Mouse (Mus musculus): Measurements from ENCODE around the gene Myg1. TPM values are rescaled to one million over a fixed set of nuclear protein-coding genes. Genes with fewer than 3 reads are reported as not detected.

Myg1 gene
- polyA plus RNA-seq, 1 experiment from 2014 or later, result 59.9 TPM

- peaks cover 18% of the 10 kb centered on the region for H3K36me3 ChIP-seq (ENCODE audit: control insufficient read depth, insufficient read depth, low read length)
- peak; percentile 75 for ATAC-seq (ENCODE audit: insufficient number of reproducible peaks, insufficient read depth, low FRiP score, low read depth)
- WGBS, result under 1% methylated on average over 56 of the region's 56 CpGs
- H3K4me2 ChIP-seq (ENCODE audit: low read length), result peak within 1 kb of the TSS; percentile 77
- peak within 1 kb of the TSS; percentile 55 to 93 for H3K4me3 ChIP-seq (ENCODE audit: control insufficient read depth in 1 of 2, insufficient read depth in 1 of 2, low read depth in 1 of 2, low read length in 2 of 2)
- H3K27ac ChIP-seq (replicated peaks in 1 of 2; ENCODE audit: control insufficient read depth in 1 of 2, insufficient read depth in 1 of 2, low read depth in 2 of 2, low read length in 2 of 2), result peak within 1 kb of the TSS; percentile 77 to 83
- peaks cover 6 to 14% of the 10 kb centered on the region in 2 experiments for H3K4me1 ChIP-seq (ENCODE audit: control insufficient read depth in 2 of 2, insufficient read depth in 2 of 2, low read length in 2 of 2)
- H3K27me3 ChIP-seq (ENCODE audit: control insufficient read depth, insufficient read depth, low read length), result no peaks in the 10 kb centered on the region; the same call in 1 of the 2 replicates
- no peaks in the 10 kb centered on the region for H3K9me3 ChIP-seq (ENCODE audit: control insufficient read depth, low read length)
- H3K9ac ChIP-seq (ENCODE audit: low read length), result peak within 1 kb of the TSS; percentile 73
These were observed 18.8 kb downstream of the Myg1 start, which contains the start of gene Aaas for GRCm38 (mm10) chr15:102350138-102350941. Gene Aaas, minus strand, starts transcription at chr15:102350771.

GRCm38 (mm10) chr15:102350942-102351291, 19.4 kb downstream of the Myg1 start:
- Histone ChIP-seq H3K9me3 (ENCODE audit: control insufficient read depth, low read length) (no peaks in the 10 kb centered on the region), H3K4me3 (ENCODE audit: control insufficient read depth in 1 of 2, insufficient read depth in 1 of 2, low read depth in 1 of 2, low read length in 2 of 2) (peak overlapping the region; percentile 55 to 93), H3K27ac (replicated peaks in 1 of 2; ENCODE audit: control insufficient read depth in 1 of 2, insufficient read depth in 1 of 2, low read depth in 2 of 2, low read length in 2 of 2) (peak overlapping the region; percentile 77 to 83), H3K4me1 (ENCODE audit: control insufficient read depth in 2 of 2, insufficient read depth in 2 of 2, low read length in 2 of 2) (peaks cover 8 to 19% of the 10 kb centered on the region in 2 experiments), H3K27me3 (ENCODE audit: control insufficient read depth, insufficient read depth, low read length) (peaks cover 4% of the 10 kb centered on the region), H3K4me2 (ENCODE audit: low read length) (peak overlapping the region; percentile 77), H3K36me3 (ENCODE audit: control insufficient read depth, insufficient read depth, low read length) (peaks cover 12% of the 10 kb centered on the region), H3K9ac (ENCODE audit: low read length) (peak overlapping the region; percentile 73)
- ATAC-seq (ENCODE audit: insufficient number of reproducible peaks, insufficient read depth, low FRiP score, low read depth), result no peak
- 10% methylated on average over 11 of the region's 11 CpGs for WGBS

- peaks cover 11 to 23% of the 10 kb centered on the region in 2 experiments for H3K4me1 ChIP-seq (ENCODE audit: control insufficient read depth in 2 of 2, insufficient read depth in 2 of 2, low read length in 2 of 2)
- no peak overlapping the region for H3K4me3 ChIP-seq (ENCODE audit: control insufficient read depth in 1 of 2, insufficient read depth in 1 of 2, low read depth in 1 of 2, low read length in 2 of 2)
- 40% methylated on average over 2 of the region's 2 CpGs for WGBS
- no peak for ATAC-seq (ENCODE audit: insufficient number of reproducible peaks, insufficient read depth, low FRiP score, low read depth)
- no peak overlapping the region for H3K27ac ChIP-seq (replicated peaks in 1 of 2; ENCODE audit: control insufficient read depth in 1 of 2, insufficient read depth in 1 of 2, low read depth in 2 of 2, low read length in 2 of 2)
- H3K9ac ChIP-seq (ENCODE audit: low read length), result no peak overlapping the region
- no peaks in the 10 kb centered on the region for H3K9me3 ChIP-seq (ENCODE audit: control insufficient read depth, low read length)
- H3K27me3 ChIP-seq (ENCODE audit: control insufficient read depth, insufficient read depth, low read length), result peaks cover 16% of the 10 kb centered on the region
- no peak overlapping the region for H3K4me2 ChIP-seq (ENCODE audit: low read length)
- H3K36me3 ChIP-seq (ENCODE audit: control insufficient read depth, insufficient read depth, low read length), result peaks cover 3% of the 10 kb centered on the region; the same call in 1 of the 2 replicates
These were observed 20.7 kb downstream of the Myg1 start for GRCm38 (mm10) chr15:102352177-102352576.

GRCm38 (mm10) chr15:102353986-102354385, 22.5 kb downstream of the Myg1 start:
- no peak for ATAC-seq (ENCODE audit: insufficient number of reproducible peaks, insufficient read depth, low FRiP score, low read depth)
- Histone ChIP-seq H3K4me2 (ENCODE audit: low read length) (no peak overlapping the region), H3K36me3 (ENCODE audit: control insufficient read depth, insufficient read depth, low read length) (no peaks in the 10 kb centered on the region), H3K9me3 (ENCODE audit: control insufficient read depth, low read length) (no peaks in the 10 kb centered on the region), H3K27ac (replicated peaks in 1 of 2; ENCODE audit: control insufficient read depth in 1 of 2, insufficient read depth in 1 of 2, low read depth in 2 of 2, low read length in 2 of 2) (no peak overlapping the region), H3K4me1 (ENCODE audit: control insufficient read depth in 2 of 2, insufficient read depth in 2 of 2, low read length in 2 of 2) (peaks cover 17 to 36% of the 10 kb centered on the region in 2 experiments), H3K4me3 (ENCODE audit: control insufficient read depth in 1 of 2, insufficient read depth in 1 of 2, low read depth in 1 of 2, low read length in 2 of 2) (no peak overlapping the region), H3K27me3 (ENCODE audit: control insufficient read depth, insufficient read depth, low read length) (peaks cover 34% of the 10 kb centered on the region), H3K9ac (ENCODE audit: low read length) (no peak overlapping the region)
- 92% methylated on average over 2 of the region's 2 CpGs for WGBS

- WGBS, result under 1% methylated on average over 49 of the region's 49 CpGs
- Histone ChIP-seq H3K9me3 (ENCODE audit: control insufficient read depth, low read length) (no peaks in the 10 kb centered on the region), H3K4me1 (ENCODE audit: control insufficient read depth in 2 of 2, insufficient read depth in 2 of 2, low read length in 2 of 2) (peaks cover 17 to 31% of the 10 kb centered on the region in 2 experiments), H3K27me3 (ENCODE audit: control insufficient read depth, insufficient read depth, low read length) (peaks cover 44% of the 10 kb centered on the region), H3K27ac (replicated peaks in 1 of 2; ENCODE audit: control insufficient read depth in 1 of 2, insufficient read depth in 1 of 2, low read depth in 2 of 2, low read length in 2 of 2) (peak overlapping the region; percentile 69 to 75), H3K9ac (ENCODE audit: low read length) (peak overlapping the region; percentile 76), H3K4me3 (ENCODE audit: control insufficient read depth in 1 of 2, insufficient read depth in 1 of 2, low read depth in 1 of 2, low read length in 2 of 2) (peak overlapping the region; percentile 49 to 59), H3K36me3 (ENCODE audit: control insufficient read depth, insufficient read depth, low read length) (no peaks in the 10 kb centered on the region), H3K4me2 (ENCODE audit: low read length) (peak overlapping the region; percentile 99)
- peak; percentile 63 for ATAC-seq (ENCODE audit: insufficient number of reproducible peaks, insufficient read depth, low FRiP score, low read depth)
These were observed 23.8 kb downstream of the Myg1 start for GRCm38 (mm10) chr15:102355134-102355870.

- Histone ChIP-seq H3K4me3 (ENCODE audit: control insufficient read depth in 1 of 2, insufficient read depth in 1 of 2, low read depth in 1 of 2, low read length in 2 of 2) (peak overlapping the region; percentile 49 to 59), H3K4me2 (ENCODE audit: low read length) (peak overlapping the region; percentile 99), H3K27me3 (ENCODE audit: control insufficient read depth, insufficient read depth, low read length) (peaks cover 44% of the 10 kb centered on the region), H3K4me1 (ENCODE audit: control insufficient read depth in 2 of 2, insufficient read depth in 2 of 2, low read length in 2 of 2) (peaks cover 17 to 30% of the 10 kb centered on the region in 2 experiments), H3K9ac (ENCODE audit: low read length) (peak overlapping the region; percentile 76), H3K27ac (replicated peaks in 1 of 2; ENCODE audit: control insufficient read depth in 1 of 2, insufficient read depth in 1 of 2, low read depth in 2 of 2, low read length in 2 of 2) (peak overlapping the region; percentile 69 to 75), H3K9me3 (ENCODE audit: control insufficient read depth, low read length) (no peaks in the 10 kb centered on the region), H3K36me3 (ENCODE audit: control insufficient read depth, insufficient read depth, low read length) (no peaks in the 10 kb centered on the region)
- 0 out of 2 replicates have a peak, but pooled peaks have one; percentile 14 for ATAC-seq (ENCODE audit: insufficient number of reproducible peaks, insufficient read depth, low FRiP score, low read depth)
- WGBS, result 4% methylated on average over 38 of the region's 38 CpGs
These were observed 24.4 kb downstream of the Myg1 start for GRCm38 (mm10) chr15:102355871-102356441.

Measured in heart, embryonic 14.5 days (tissue).